Mouse (Mus musculus): Measurements from ENCODE around the gene Tns4.
A peak's percentile ranks its signal among the peaks of the same experiment; 100 is the strongest.

Gene Tns4

GRCm38 (mm10) chr11:99043632-99044031, 45.5 kb downstream of the Tns4 start:
- DNase-seq = peak in 1 of 2 experiments; percentile 37

GRCm38 (mm10) chr11:99042834-99043431, 46.2 kb downstream of the Tns4 start:
- DNase-seq = peak; percentile 83 to 90

GRCm38 (mm10) chr11:99041841-99042780, 47.0 kb downstream of the Tns4 start:
- DNase-seq = no peak

GRCm38 (mm10) chr11:99041051-99041729, 47.9 kb downstream of the Tns4 start, which contains the start of gene Igfbp4:
Igfbp4 (plus strand) TSS chr11:99041244.
- DNase-seq = peak; percentile 73 to 74

GRCm38 (mm10) chr11:99040346-99040974, 48.6 kb downstream of the Tns4 start:
- peak in 1 of 2 experiments; percentile 45 for DNase-seq

- peak; percentile 77 to 88 for DNase-seq
These were observed 49.3 kb downstream of the Tns4 start for GRCm38 (mm10) chr11:99039782-99040181.

- no peak for DNase-seq
These were observed 52.9 kb downstream of the Tns4 start for GRCm38 (mm10) chr11:99036254-99036653.

GRCm38 (mm10) chr11:99035350-99035749, 53.8 kb downstream of the Tns4 start:
- no peak for DNase-seq

GRCm38 (mm10) chr11:99026899-99027440, 62.1 kb downstream of the Tns4 start:
- DNase-seq = no peak

GRCm38 (mm10) chr11:99025878-99026277, 63.2 kb downstream of the Tns4 start:
- DNase-seq = no peak

GRCm38 (mm10) chr11:99024468-99025134, 64.5 kb downstream of the Tns4 start:
- no peak for DNase-seq

GRCm38 (mm10) chr11:99023500-99024467, 65.3 kb downstream of the Tns4 start, which contains the start of gene Top2a:
Top2a (minus strand) TSS chr11:99024189.
- DNase-seq = peak; percentile 97 to 98

GRCm38 (mm10) chr11:99023094-99023493, 66.0 kb downstream of the Tns4 start:
- no peak for DNase-seq

GRCm38 (mm10) chr11:99022384-99022933, 66.6 kb downstream of the Tns4 start:
- DNase-seq = no peak

- DNase-seq = no peak
These were observed 69.3 kb downstream of the Tns4 start for GRCm38 (mm10) chr11:99019844-99020243.
